Mouse (Mus musculus) left cerebral cortex, adult 18-20 months (tissue): ENCODE data around the gene Dppa3. TPM values are rescaled to one million over a fixed set of nuclear protein-coding genes. Genes with fewer than 3 reads are reported as not detected.
"Not testable (repeated sequence)": the region's sequence is repeated elsewhere in the genome, so short reads cannot be mapped to it uniquely, and the experiment has no call there.

ENCODE experiments used
- DNase-seq, 2 experiments: peaks; one replicate each; pipeline ENCODE4 v3.0.0; 2021 to 2022; ENCODE audit warnings: low spot score in 2 of 2, mixed read lengths in 1 of 2
- total RNA-seq, 2 experiments: library from RNA; stranded (reverse); gene quantifications; 2 replicates each; pipeline ENCODE4 v1.2.3; 2021

Dppa3 gene
- total RNA-seq, 2 experiments from 2014 or later = not detected

- no peak for DNase-seq
Observed at GRCm38 (mm10) chr6:122609771-122610170, 16.4 kb upstream of the Dppa3 start, which contains the start of gene Gdf3. TSS of gene Gdf3 (minus strand) at chr6:122610087.

DNA sequence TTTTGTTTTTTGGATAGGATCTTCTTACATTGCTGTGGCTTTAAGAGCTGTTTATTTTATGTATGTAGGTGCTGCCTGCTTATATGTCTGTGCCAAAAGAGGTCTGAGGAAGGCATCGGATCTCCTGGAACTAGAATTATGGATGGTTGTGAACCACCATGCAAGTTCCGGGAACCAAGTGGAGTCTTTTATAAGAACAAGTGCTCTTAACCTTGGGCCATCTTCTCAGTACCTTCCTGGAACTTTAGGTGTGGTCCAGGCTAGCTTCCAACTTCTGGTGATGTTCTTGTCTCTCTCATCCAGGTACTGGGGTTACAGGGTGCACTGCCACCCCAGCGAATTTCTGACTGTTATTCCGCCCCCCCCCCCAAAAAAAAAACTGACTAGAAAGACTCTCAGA, 13.8 kb upstream of the Dppa3 start:
- DNase-seq = no peak

DNA sequence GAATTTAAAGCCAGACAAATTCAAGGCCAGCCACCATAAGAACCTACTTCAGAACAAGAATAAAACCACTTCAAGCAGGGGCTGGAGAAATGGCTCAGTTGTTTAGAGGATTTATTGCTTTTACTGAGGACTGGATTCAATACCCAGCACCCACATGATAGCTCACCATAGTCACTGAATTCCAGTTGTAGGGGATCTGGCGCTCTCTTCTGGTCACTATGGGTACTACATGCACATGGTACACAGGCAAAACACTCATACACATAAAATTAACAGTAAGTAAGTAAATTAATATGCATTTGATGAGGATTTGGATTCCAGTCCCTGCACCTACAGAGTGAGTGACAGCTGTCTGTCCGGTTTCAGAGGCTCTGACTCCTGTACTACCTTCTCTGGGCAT, 12.2 kb upstream of the Dppa3 start:
- DNase-seq = no peak

- DNase-seq = no peak
Observed at GRCm38 (mm10) chr6:122616022-122616421, 10.2 kb upstream of the Dppa3 start.

- DNase-seq = no peak
Observed at GRCm38 (mm10) chr6:122621066-122621465, 5.1 kb upstream of the Dppa3 start.

- DNase-seq = no peak
Observed at GRCm38 (mm10) chr6:122624480-122624879, 1.7 kb upstream of the Dppa3 start.

GRCm38 (mm10) chr6:122625156-122625555, 1.1 kb upstream of the Dppa3 start:
- DNase-seq = no peak

GRCm38 (mm10) chr6:122627469-122628108, 1.4 kb downstream of the Dppa3 start:
- no peak for DNase-seq

- DNase-seq = no peak
Observed at GRCm38 (mm10) chr6:122633411-122633810, 7.2 kb downstream of the Dppa3 start.

- DNase-seq = no peak
Observed at GRCm38 (mm10) chr6:122635315-122635714, 9.1 kb downstream of the Dppa3 start.

- DNase-seq = no peak
Observed at GRCm38 (mm10) chr6:122636666-122637065, 10.5 kb downstream of the Dppa3 start.

- not testable (repeated sequence) for DNase-seq
Observed at GRCm38 (mm10) chr6:122637566-122637965, 11.4 kb downstream of the Dppa3 start.

- DNase-seq = not testable (repeated sequence)
Observed at GRCm38 (mm10) chr6:122644196-122644595, 18.0 kb downstream of the Dppa3 start.

DNA sequence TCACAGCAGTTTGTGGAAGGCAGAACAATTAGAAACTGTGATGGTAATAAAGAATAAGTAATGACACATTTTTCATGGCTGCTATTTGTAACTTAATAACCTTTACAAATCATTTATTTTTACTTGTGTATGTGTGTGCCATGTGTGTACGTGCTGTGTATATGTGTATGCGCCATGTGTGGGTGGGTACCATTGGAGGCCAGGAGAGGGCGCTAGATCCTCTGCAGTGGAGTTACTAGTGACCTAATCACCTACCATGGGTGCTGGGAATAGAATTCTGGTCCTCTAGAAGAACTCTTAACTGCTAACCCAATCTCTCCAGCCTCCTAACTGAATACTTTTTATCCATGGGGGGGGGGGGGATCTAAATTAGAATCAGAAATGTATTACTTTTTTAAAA, 23.7 kb downstream of the Dppa3 start:
- DNase-seq = no peak

- no peak for DNase-seq
Observed at GRCm38 (mm10) chr6:122650398-122650980, 24.3 kb downstream of the Dppa3 start.

DNA sequence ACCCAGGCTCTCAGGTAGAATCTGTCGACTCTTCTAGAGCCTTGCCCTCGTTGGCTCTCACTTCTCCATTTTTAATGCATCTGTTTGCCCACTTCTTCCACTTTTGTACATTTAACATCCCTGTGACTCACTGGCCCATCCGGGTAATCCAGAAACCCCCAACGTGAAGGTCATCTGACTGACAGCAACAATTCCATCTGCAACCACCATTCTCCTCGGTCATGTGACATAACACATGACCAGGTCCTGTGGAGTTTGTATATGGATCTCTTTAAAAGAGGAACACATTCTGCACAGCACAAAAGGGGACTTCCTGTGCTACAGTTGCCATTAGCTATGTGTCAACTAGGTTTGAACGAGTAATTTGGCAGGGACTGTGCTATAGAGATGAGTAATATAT, 28.1 kb downstream of the Dppa3 start:
- no peak for DNase-seq

DNA sequence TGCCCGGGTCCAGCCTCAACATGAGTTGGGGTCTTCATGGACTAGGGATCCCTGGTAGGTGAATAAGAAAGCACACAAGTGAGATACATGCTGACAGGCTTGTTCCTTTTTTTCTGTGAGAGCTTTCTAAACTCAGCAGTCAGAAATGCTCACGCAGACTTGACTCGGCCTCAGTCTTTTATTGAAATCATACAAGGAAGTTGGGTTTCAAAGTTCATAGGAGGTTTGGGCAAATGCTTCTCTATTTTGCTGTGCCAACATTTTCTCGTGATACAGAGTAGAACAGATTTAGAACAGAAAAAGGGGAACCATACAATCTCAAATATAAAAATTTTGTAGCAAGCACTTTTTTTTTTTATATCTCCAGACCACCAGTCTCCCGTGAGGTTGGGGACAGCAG, 31.4 kb downstream of the Dppa3 start:
- no peak for DNase-seq

DNA sequence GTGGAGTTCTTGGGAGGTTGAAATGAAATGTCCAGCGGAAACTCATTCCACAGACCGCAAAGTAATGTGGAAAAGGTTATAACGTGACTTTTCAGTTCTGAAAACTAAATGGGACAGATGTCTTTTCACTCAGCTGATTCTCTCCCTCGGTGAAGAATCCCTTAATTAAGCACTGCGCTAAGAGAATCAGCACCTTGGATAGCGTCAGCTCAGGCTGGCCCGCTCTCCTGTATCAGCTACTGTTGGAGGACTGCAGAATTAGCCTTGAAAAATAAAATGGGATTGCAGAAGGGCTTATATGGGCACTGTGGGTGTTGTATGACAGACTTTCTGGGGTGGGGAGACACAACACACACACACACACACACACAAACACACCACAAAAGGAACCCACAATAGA, 33.4 kb downstream of the Dppa3 start:
- DNase-seq = no peak

GRCm38 (mm10) chr6:122660601-122661379, 34.6 kb downstream of the Dppa3 start:
- DNase-seq = peak; percentile 67 to 73

- DNase-seq = no peak
Observed at GRCm38 (mm10) chr6:122662551-122663264, 36.5 kb downstream of the Dppa3 start.

DNA sequence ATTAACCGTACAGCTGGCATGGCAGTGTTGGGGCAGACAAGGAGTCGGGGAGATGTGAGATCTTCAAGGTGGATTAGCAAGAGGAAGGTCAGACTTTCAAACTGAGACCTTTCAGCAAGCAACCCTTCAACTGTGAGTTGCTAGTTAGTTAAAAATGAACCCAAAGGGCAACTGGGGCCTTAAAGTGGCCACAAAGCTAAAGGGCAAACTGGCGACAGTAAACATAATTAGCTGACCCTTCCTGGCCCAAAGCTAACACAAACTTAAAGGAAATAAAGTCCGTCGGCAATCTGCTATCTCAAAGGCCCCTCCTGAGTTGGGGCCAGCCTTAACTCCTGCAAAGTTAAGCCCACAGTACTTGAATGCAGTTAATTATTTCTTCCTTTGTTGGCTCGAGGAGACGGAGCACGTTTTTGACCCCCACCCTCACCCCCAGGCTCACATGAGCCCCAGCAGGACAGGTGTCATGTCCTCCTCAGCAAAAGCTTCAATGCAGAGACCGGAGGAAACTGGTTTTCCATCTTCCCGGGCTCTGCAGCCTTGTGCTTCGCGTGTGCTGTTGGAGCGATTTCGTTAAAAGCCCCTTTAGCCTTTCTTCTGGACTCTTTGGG, 37.5 kb downstream of the Dppa3 start:
- no peak for DNase-seq
